Mouse (Mus musculus): Measurements from ENCODE around the gene L3mbtl3. TPM values are rescaled to one million over a fixed set of nuclear protein-coding genes. Genes with fewer than 3 reads are reported as not detected.
A peak's percentile ranks its signal among the peaks of the same experiment; 100 is the strongest.

The L3mbtl3 gene
- polyA plus RNA-seq, 1 experiment from 2014 or later: 23.3 TPM

DNA sequence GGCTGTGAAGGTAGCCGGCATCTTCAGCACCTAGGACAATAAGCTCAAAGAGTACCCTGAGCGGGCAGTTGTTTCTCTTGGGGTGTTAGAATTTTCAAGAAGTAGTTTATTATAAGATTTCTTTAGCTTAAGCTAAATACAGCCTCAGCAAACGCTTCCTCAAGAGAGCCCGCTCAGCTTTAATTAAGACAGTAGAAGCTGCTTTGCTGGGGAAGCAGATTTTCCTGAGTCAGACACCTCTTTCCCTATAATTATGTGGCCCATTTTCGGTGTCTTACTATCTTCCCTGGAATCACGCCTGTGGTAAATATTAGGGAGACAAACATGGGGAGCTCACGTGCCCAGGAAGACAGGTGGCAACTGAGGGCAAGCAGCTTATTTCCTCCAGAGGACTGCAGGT lies 88.6 kb downstream of the L3mbtl3 start:
- no peaks in the 10 kb centered on the region for H3K4me1 ChIP-seq
- peaks cover 26% of the 10 kb centered on the region; the same call in 1 of the 2 replicates for H3K36me3 ChIP-seq
- WGBS: 82% methylated on average over 7 of the region's 7 CpGs
- no peaks in the 10 kb centered on the region for H3K9me3 ChIP-seq
- no peak for ATAC-seq (ENCODE audit: insufficient number of reproducible peaks, low FRiP score, low TSS enrichment, low read depth)
- no peaks in the 10 kb centered on the region for H3K27me3 ChIP-seq
- H3K27ac ChIP-seq: no peak overlapping the region
- no peak overlapping the region for H3K4me2 ChIP-seq
- no peak overlapping the region for H3K9ac ChIP-seq
- H3K4me3 ChIP-seq: no peak overlapping the region

GRCm38 (mm10) chr10:26280009-26280408 lies 95.8 kb downstream of the L3mbtl3 start:
- no peak overlapping the region for H3K27ac ChIP-seq
- H3K36me3 ChIP-seq: peaks cover 38% of the 10 kb centered on the region
- WGBS: 63% methylated on average over 8 of the region's 8 CpGs
- no peak overlapping the region for H3K4me2 ChIP-seq
- no peak overlapping the region for H3K9ac ChIP-seq
- H3K27me3 ChIP-seq: no peaks in the 10 kb centered on the region
- no peaks in the 10 kb centered on the region for H3K9me3 ChIP-seq
- H3K4me1 ChIP-seq: no peaks in the 10 kb centered on the region
- no peak overlapping the region for H3K4me3 ChIP-seq
- ATAC-seq (ENCODE audit: insufficient number of reproducible peaks, low FRiP score, low TSS enrichment, low read depth): 0 out of 2 replicates have a peak, but pooled peaks have one; percentile 30

GRCm38 (mm10) chr10:26275414-26275813 lies 100.4 kb downstream of the L3mbtl3 start:
- Histone ChIP-seq H3K27ac (no peak overlapping the region), H3K4me3 (no peak overlapping the region), H3K9ac (no peak overlapping the region), H3K27me3 (no peaks in the 10 kb centered on the region), H3K9me3 (no peaks in the 10 kb centered on the region), H3K36me3 (peaks cover 48% of the 10 kb centered on the region), H3K4me1 (no peaks in the 10 kb centered on the region), H3K4me2 (no peak overlapping the region)
- 92% methylated on average over 6 of the region's 6 CpGs for WGBS
- no peak for ATAC-seq (ENCODE audit: insufficient number of reproducible peaks, low FRiP score, low TSS enrichment, low read depth)

DNA sequence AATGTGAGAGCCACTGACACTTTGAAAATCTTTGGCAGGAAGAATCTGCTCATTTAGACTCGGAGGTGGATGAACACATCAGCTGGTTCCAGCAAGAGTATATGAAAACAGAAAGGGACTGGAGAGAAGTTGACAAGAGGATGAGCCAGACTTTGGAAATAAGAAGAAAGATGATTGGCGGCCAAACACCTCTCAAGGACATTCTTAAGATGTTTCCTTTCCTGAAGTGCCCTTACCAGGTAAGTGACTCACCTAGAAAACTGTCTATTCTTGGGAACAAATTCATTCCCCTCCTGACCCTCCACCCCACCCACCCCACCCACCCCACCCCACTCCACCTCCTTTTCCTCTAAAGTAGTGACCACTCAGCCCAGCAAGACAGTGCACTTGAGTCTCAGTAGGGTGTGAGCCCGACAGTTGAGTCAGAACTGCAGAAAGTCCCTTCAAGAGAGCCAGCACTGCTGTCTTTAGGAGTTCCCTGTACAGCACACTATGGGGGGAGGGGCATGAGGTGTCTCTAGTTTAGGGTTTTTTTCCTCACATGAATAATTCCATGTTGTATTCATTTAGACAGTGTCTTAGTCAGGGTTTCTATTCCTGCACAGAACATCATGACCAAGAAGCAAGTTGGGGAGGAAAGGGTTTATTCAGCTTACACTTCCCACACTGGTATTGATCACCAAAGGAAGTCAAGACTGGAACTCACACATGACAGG lies 111.9 kb downstream of the L3mbtl3 start:
- no peaks in the 10 kb centered on the region for H3K27me3 ChIP-seq
- no peak overlapping the region for H3K4me3 ChIP-seq
- no peak overlapping the region for H3K9ac ChIP-seq
- no peaks in the 10 kb centered on the region for H3K36me3 ChIP-seq
- H3K27ac ChIP-seq: no peak overlapping the region
- ATAC-seq (ENCODE audit: insufficient number of reproducible peaks, low FRiP score, low TSS enrichment, low read depth): no peak
- H3K9me3 ChIP-seq: no peaks in the 10 kb centered on the region
- H3K4me2 ChIP-seq: no peak overlapping the region
- 81% methylated on average over 3 of the region's 3 CpGs for WGBS
- no peaks in the 10 kb centered on the region for H3K4me1 ChIP-seq

- H3K9ac ChIP-seq: no peak overlapping the region
- H3K27me3 ChIP-seq: no peaks in the 10 kb centered on the region
- H3K4me2 ChIP-seq: no peak overlapping the region
- H3K27ac ChIP-seq: no peak overlapping the region
- no peak overlapping the region for H3K4me3 ChIP-seq
- no peaks in the 10 kb centered on the region for H3K9me3 ChIP-seq
- H3K36me3 ChIP-seq: no peaks in the 10 kb centered on the region
- no peak for ATAC-seq (ENCODE audit: insufficient number of reproducible peaks, low FRiP score, low TSS enrichment, low read depth)
- WGBS: 58% methylated on average over 4 of the region's 4 CpGs
- H3K4me1 ChIP-seq: no peaks in the 10 kb centered on the region
These were observed 115.9 kb downstream of the L3mbtl3 start for GRCm38 (mm10) chr10:26259908-26260307.

DNA sequence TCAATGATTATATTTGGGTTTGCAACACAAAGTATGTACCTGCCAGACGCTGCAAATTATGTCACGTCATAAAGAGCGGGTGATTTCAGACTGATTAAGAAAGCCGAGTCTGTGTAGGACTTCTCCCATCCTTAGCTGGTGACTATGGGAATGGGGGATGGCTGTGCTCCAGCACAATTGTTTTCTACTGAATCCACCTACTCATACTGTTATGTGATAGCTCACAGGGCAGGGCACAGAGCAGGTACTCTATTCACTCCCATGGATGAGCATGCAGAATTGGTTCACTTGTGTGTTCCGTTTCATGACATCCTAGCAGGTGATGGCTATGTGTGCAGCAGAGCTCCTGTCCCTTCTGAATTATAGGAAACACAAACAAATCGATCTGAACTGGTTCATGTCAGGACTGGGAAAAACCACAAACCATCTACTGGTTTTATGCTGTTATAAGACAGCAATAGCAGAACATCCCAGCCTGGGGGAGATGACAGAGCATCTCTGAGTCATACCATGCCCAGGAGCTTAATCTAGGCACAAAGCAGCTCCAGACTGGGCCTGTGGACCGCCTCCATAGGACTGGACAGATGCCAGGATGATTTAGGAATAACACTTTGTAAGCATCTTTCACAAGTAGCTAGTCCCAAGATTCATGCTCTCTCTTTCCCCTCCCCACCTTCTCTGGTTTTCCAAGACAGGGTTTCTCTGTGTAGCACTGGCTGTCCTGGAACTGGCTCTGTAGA lies 126.2 kb downstream of the L3mbtl3 start:
- Histone ChIP-seq H3K4me1 (no peaks in the 10 kb centered on the region), H3K9me3 (no peaks in the 10 kb centered on the region), H3K4me3 (no peak overlapping the region), H3K4me2 (no peak overlapping the region), H3K27ac (no peak overlapping the region), H3K9ac (no peak overlapping the region), H3K27me3 (no peaks in the 10 kb centered on the region), H3K36me3 (no peaks in the 10 kb centered on the region)
- ATAC-seq (ENCODE audit: insufficient number of reproducible peaks, low FRiP score, low TSS enrichment, low read depth): no peak
- WGBS: 76% methylated on average over 7 of the region's 7 CpGs

DNA sequence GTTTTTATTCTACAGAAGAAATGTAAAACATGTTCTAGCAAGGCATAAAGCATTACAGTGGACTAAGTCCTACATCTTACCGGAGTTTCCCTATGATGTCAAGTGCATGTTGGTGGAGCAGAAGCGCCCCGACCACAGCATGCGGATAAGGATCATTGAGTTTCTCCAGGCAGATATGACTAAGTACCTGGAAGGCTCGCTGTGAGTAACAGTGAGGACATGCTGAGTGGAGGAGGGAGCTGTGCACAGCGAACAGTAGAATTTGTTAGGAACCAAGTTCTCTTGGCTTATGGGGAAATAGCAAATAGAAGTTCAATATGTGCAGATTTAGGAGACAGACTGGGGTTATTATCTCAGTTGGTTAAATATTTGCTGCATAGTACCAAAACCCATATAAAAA lies 131.3 kb downstream of the L3mbtl3 start:
- Histone ChIP-seq H3K4me1 (no peaks in the 10 kb centered on the region), H3K27ac (no peak overlapping the region), H3K36me3 (no peaks in the 10 kb centered on the region), H3K4me2 (no peak overlapping the region), H3K9ac (no peak overlapping the region), H3K9me3 (no peaks in the 10 kb centered on the region), H3K4me3 (no peak overlapping the region), H3K27me3 (no peaks in the 10 kb centered on the region)
- ATAC-seq (ENCODE audit: insufficient number of reproducible peaks, low FRiP score, low TSS enrichment, low read depth): no peak
- WGBS: 83% methylated on average over 6 of the region's 6 CpGs

DNA sequence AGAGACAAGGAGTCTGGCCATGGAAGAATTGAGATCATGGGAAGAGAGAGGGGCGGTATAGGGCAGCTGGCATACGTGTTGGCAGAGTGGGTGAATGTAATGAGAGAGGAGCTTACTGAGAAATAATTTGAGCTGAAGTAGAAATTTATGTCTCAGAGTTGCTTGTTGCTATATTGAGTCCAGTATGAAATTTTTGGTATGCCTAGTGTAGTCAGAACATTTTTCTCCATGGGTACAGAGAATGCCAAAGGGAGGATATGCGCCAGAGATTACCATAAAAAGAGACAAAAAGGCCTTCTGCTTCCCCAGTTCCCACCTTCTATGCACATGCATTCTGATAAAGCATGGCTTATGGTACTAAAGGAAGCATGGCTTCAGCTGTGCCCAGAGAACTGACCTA lies 132.6 kb downstream of the L3mbtl3 start:
- Histone ChIP-seq H3K27ac (no peak overlapping the region), H3K9ac (no peak overlapping the region), H3K9me3 (no peaks in the 10 kb centered on the region), H3K4me3 (no peak overlapping the region), H3K4me2 (no peak overlapping the region), H3K36me3 (no peaks in the 10 kb centered on the region), H3K4me1 (peaks cover 8% of the 10 kb centered on the region; the same call in 1 of the 2 replicates), H3K27me3 (no peaks in the 10 kb centered on the region)
- WGBS: 87% methylated on average over 3 of the region's 3 CpGs
- no peak for ATAC-seq (ENCODE audit: insufficient number of reproducible peaks, low FRiP score, low TSS enrichment, low read depth)

- no peak for ATAC-seq (ENCODE audit: insufficient number of reproducible peaks, low FRiP score, low TSS enrichment, low read depth)
- H3K4me2 ChIP-seq: no peak overlapping the region
- H3K27me3 ChIP-seq: no peaks in the 10 kb centered on the region
- H3K4me1 ChIP-seq: peaks cover 8% of the 10 kb centered on the region; the same call in 1 of the 2 replicates
- WGBS: 27% methylated on average over 1 of the region's 1 CpGs
- H3K36me3 ChIP-seq: no peaks in the 10 kb centered on the region
- H3K9me3 ChIP-seq: no peaks in the 10 kb centered on the region
- no peak overlapping the region for H3K9ac ChIP-seq
- peak overlapping the region; percentile 43; the same call in 1 of the 2 replicates for H3K27ac ChIP-seq
- no peak overlapping the region for H3K4me3 ChIP-seq
These were observed 136.7 kb downstream of the L3mbtl3 start for GRCm38 (mm10) chr10:26239090-26239489.

- Histone ChIP-seq H3K4me1 (peaks cover 8% of the 10 kb centered on the region; the same call in 1 of the 2 replicates), H3K27ac (0 out of 2 replicates have a peak overlapping the region, but pooled peaks have one; percentile 43), H3K36me3 (no peaks in the 10 kb centered on the region), H3K4me2 (no peak overlapping the region), H3K9me3 (no peaks in the 10 kb centered on the region), H3K9ac (no peak overlapping the region), H3K27me3 (no peaks in the 10 kb centered on the region), H3K4me3 (no peak overlapping the region)
- 27% methylated on average over 4 of the region's 4 CpGs for WGBS
- no peak for ATAC-seq (ENCODE audit: insufficient number of reproducible peaks, low FRiP score, low TSS enrichment, low read depth)
These were observed 137.2 kb downstream of the L3mbtl3 start for GRCm38 (mm10) chr10:26238559-26238958.

- H3K4me2 ChIP-seq: no peak overlapping the region
- H3K27me3 ChIP-seq: no peaks in the 10 kb centered on the region
- H3K4me1 ChIP-seq: no peaks in the 10 kb centered on the region
- ATAC-seq (ENCODE audit: insufficient number of reproducible peaks, low FRiP score, low TSS enrichment, low read depth): no peak
- no peak overlapping the region for H3K9ac ChIP-seq
- WGBS: 80% methylated on average over 3 of the region's 3 CpGs
- no peak overlapping the region for H3K27ac ChIP-seq
- no peak overlapping the region for H3K4me3 ChIP-seq
- no peaks in the 10 kb centered on the region for H3K9me3 ChIP-seq
- no peaks in the 10 kb centered on the region for H3K36me3 ChIP-seq
These were observed 143.6 kb downstream of the L3mbtl3 start for GRCm38 (mm10) chr10:26232071-26232653.

DNA sequence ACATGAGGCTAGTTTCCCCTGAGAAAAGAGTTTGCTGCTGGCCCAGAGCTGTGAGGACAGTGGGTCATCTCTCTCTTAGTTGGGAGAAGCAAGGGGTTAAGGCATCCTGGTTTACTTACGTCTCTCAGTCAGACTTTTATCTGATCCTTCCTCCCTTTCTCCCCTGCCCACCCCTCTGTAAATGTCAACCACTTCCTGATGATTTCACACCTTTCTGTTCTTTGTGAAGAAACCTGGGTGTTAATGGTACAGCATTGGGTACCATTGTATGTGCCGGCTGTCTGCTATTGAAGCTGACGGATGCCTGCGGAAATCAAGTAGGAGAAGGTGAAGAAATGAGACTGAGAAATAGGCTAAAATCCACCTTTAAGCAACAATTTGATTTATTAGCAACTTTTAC lies 146.3 kb downstream of the L3mbtl3 start, which contains the start of gene Samd3:
Samd3 (plus strand) TSS at position 220 of the 400 bp plus-strand sequence.
- 48% methylated on average over 4 of the region's 4 CpGs for WGBS
- Histone ChIP-seq H3K27ac (no peak within 1 kb of the TSS), H3K36me3 (no peaks in the 10 kb centered on the region), H3K4me2 (no peak within 1 kb of the TSS), H3K9me3 (no peaks in the 10 kb centered on the region), H3K4me1 (no peaks in the 10 kb centered on the region), H3K4me3 (no peak within 1 kb of the TSS), H3K27me3 (no peaks in the 10 kb centered on the region), H3K9ac (no peak within 1 kb of the TSS)
- ATAC-seq (ENCODE audit: insufficient number of reproducible peaks, low FRiP score, low TSS enrichment, low read depth): no peak

All from limb, embryonic 15.5 days (tissue).